Mouse (Mus musculus): ENCODE data around the gene Gm45234. TPM values are rescaled to one million over a fixed set of nuclear protein-coding genes. Genes with fewer than 3 reads are reported as not detected.
A peak's percentile ranks its signal among the peaks of the same experiment; 100 is the strongest.

Gene Gm45234
- polyA plus RNA-seq, 1 experiment from 2014 or later, result not detected

DNA sequence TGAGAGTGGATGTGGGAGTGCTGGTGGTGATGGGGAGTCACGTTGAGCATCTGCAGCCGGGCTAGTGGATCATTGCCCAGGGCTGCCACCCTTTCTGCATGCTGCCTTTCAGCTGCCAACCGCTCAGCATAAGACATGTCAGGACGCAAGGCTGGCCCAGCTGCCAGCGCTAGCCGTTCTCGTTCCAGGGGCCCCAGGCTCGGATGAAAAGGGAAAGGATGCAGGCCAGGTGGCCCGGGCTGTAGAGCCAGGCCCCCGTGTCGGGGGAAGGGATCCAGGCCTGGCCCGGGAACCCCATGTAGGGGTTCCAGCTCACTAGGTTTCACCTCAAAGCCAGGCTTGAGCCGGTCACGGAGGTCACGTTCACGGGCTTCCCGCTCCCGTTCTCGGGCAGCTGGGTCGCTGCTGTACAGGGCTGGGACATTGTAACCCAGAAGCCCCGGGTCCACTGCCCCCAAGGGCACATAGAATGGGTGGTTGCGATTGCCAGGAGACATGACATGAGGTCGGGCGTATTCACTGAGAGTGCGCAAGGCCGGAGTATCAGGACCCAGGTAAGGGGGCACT is 11.0 kb downstream of the Gm45234 start:
- 70% methylated on average over 26 of the region's 26 CpGs for WGBS
- Histone ChIP-seq H3K9me3 (ENCODE audit: control insufficient read depth, low read length) (no peaks in the 10 kb centered on the region), H3K36me3 (ENCODE audit: control insufficient read depth, insufficient read depth, low read length) (peaks cover 22% of the 10 kb centered on the region), H3K4me3 (ENCODE audit: low read depth, low read length) (peak overlapping the region; percentile 59; the same call in 1 of the 2 replicates), H3K27me3 (ENCODE audit: control insufficient read depth, insufficient read depth, low read length) (no peaks in the 10 kb centered on the region), H3K9ac (ENCODE audit: low read length) (peak overlapping the region; percentile 48), H3K4me1 (replicated peaks; ENCODE audit: control insufficient read depth, insufficient read depth) (peaks cover 2% of the 10 kb centered on the region; the same call in 1 of the 2 replicates), H3K4me2 (replicated peaks; ENCODE audit: low read depth) (peak overlapping the region; percentile 100), H3K27ac (replicated peaks) (peak overlapping the region; percentile 49)
- ATAC-seq (ENCODE audit: low FRiP score, low TSS enrichment), result peak; percentile 0; the same call in 1 of the 2 replicates
- DNase-seq (ENCODE audit: low spot score), result no peak
- no peak for TF ChIP-seq CTCF (IDR thresholded peaks at IDR 0.05; ENCODE audit: low read depth)
- no peak for TF ChIP-seq EP300 (optimal IDR thresholded peaks at IDR 0.05)

DNA sequence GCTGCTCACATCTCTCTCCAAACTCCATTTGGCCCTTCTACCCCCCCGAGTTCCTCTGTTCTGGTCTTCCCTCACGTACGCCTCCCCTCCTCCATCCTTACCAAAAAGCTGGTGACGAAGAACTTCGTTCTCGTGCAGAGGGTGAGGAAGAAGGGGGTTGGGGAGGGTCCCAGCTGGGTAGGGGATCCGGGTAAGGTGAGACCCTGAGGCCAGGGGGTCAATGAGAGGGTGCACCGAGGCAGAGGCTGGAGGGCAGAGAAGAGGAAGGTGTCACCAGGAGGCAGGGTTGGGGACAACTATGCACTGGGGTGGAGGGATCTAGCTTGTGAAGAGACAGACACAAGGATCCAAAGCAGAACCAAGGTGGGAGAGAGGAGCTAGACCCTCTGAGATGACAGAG is 12.2 kb downstream of the Gm45234 start:
- 91% methylated on average over 8 of the region's 8 CpGs for WGBS
- Histone ChIP-seq H3K4me2 (replicated peaks; ENCODE audit: low read depth) (no peak overlapping the region), H3K4me1 (replicated peaks; ENCODE audit: control insufficient read depth, insufficient read depth) (peaks cover 3% of the 10 kb centered on the region; the same call in 1 of the 2 replicates), H3K27me3 (ENCODE audit: control insufficient read depth, insufficient read depth, low read length) (no peaks in the 10 kb centered on the region), H3K9ac (ENCODE audit: low read length) (0 out of 2 replicates have a peak overlapping the region, but pooled peaks have one; percentile 23), H3K27ac (replicated peaks) (no peak overlapping the region), H3K9me3 (ENCODE audit: control insufficient read depth, low read length) (no peaks in the 10 kb centered on the region), H3K36me3 (ENCODE audit: control insufficient read depth, insufficient read depth, low read length) (peaks cover 15% of the 10 kb centered on the region), H3K4me3 (ENCODE audit: low read depth, low read length) (no peak overlapping the region)
- DNase-seq (ENCODE audit: low spot score), result no peak
- no peak for ATAC-seq (ENCODE audit: low FRiP score, low TSS enrichment)
- TF ChIP-seq CTCF (IDR thresholded peaks at IDR 0.05; ENCODE audit: low read depth) (no peak), EP300 (optimal IDR thresholded peaks at IDR 0.05) (no peak)

DNA sequence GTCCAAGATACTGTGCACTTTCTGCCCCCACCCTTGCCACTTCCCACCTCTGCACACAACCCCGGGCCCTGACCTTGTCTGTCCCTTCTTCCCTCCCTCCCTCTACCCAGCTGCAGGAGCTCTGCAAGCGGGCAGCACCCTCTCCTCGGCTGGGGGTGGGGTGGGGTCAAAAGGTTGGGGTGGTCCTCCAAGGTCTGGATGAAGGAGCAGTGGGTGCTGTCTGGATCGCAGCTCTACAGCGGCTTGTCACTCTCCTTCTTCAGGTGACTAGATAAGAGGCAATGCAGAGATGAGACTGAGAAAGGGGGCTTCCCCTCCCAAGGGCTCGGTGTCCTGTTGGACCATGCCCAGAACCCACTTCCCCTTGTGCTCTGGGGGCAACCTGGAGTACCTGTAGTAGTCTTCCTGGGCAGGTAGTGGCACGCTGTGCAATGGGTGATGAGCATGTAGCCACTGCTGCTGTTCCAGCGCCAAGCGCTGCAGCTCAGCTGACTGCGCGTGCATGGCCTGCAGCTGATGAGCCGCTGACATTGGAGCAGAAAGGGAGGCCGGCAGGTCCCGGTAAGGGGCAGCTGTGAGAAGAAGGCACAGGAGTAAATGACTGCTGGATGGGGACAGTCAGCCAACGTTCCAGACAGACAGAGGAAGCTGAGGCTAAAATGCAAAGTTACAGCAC is 12.8 kb downstream of the Gm45234 start:
- no peak for ATAC-seq (ENCODE audit: low FRiP score, low TSS enrichment)

DNA sequence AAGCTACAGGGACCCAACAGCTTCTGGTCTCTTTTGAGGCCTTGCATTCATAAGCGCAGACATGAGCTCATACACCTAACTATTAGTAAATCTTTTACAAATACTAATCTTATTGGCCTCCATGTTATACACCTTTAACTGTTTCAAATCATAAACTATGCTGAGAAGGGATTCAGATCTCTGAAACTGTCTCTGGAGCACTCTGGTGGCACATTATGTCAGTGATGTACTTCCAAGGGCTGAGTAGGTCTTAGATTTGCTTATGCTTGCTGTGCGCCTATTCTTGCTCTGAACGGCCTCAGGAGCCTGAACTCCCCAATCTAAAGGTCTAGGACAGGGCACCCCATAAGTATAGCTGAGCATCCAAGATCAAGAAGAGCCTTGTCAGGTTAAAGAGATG is 14.0 kb downstream of the Gm45234 start:
- peaks cover 3% of the 10 kb centered on the region; the same call in 1 of the 2 replicates for H3K4me1 ChIP-seq (replicated peaks; ENCODE audit: control insufficient read depth, insufficient read depth)
- H3K4me2 ChIP-seq (replicated peaks; ENCODE audit: low read depth), result peak overlapping the region; percentile 92
- DNase-seq (ENCODE audit: low spot score) (no peak), ATAC-seq (ENCODE audit: low FRiP score, low TSS enrichment) (no peak)
- peak overlapping the region; percentile 98 for H3K27ac ChIP-seq (replicated peaks)
- no peaks in the 10 kb centered on the region for H3K27me3 ChIP-seq (ENCODE audit: control insufficient read depth, insufficient read depth, low read length)
- H3K9me3 ChIP-seq (ENCODE audit: control insufficient read depth, low read length), result no peaks in the 10 kb centered on the region
- TF ChIP-seq EP300 (optimal IDR thresholded peaks at IDR 0.05) (no peak), CTCF (IDR thresholded peaks at IDR 0.05; ENCODE audit: low read depth) (no peak)
- H3K4me3 ChIP-seq (ENCODE audit: low read depth, low read length), result peak overlapping the region; percentile 54; the same call in 1 of the 2 replicates
- 68% methylated on average over 3 of the region's 3 CpGs for WGBS
- peak overlapping the region; percentile 78 for H3K9ac ChIP-seq (ENCODE audit: low read length)
- peaks cover 11% of the 10 kb centered on the region for H3K36me3 ChIP-seq (ENCODE audit: control insufficient read depth, insufficient read depth, low read length)

More for the DNA sequence above, 12.8 kb downstream of the Gm45234 start:
- no peak overlapping the region for H3K9ac ChIP-seq (ENCODE audit: low read length)
- no peak for DNase-seq (ENCODE audit: low spot score)
- no peak overlapping the region for H3K27ac ChIP-seq (replicated peaks)
- TF ChIP-seq CTCF (IDR thresholded peaks at IDR 0.05; ENCODE audit: low read depth) (no peak), EP300 (optimal IDR thresholded peaks at IDR 0.05) (no peak)
- peaks cover 3% of the 10 kb centered on the region; the same call in 1 of the 2 replicates for H3K4me1 ChIP-seq (replicated peaks; ENCODE audit: control insufficient read depth, insufficient read depth)
- no peaks in the 10 kb centered on the region for H3K27me3 ChIP-seq (ENCODE audit: control insufficient read depth, insufficient read depth, low read length)
- no peak overlapping the region for H3K4me3 ChIP-seq (ENCODE audit: low read depth, low read length)
- H3K36me3 ChIP-seq (ENCODE audit: control insufficient read depth, insufficient read depth, low read length), result peaks cover 15% of the 10 kb centered on the region
- WGBS, result 91% methylated on average over 15 of the region's 15 CpGs
- H3K9me3 ChIP-seq (ENCODE audit: control insufficient read depth, low read length), result no peaks in the 10 kb centered on the region
- no peak overlapping the region for H3K4me2 ChIP-seq (replicated peaks; ENCODE audit: low read depth)

DNA sequence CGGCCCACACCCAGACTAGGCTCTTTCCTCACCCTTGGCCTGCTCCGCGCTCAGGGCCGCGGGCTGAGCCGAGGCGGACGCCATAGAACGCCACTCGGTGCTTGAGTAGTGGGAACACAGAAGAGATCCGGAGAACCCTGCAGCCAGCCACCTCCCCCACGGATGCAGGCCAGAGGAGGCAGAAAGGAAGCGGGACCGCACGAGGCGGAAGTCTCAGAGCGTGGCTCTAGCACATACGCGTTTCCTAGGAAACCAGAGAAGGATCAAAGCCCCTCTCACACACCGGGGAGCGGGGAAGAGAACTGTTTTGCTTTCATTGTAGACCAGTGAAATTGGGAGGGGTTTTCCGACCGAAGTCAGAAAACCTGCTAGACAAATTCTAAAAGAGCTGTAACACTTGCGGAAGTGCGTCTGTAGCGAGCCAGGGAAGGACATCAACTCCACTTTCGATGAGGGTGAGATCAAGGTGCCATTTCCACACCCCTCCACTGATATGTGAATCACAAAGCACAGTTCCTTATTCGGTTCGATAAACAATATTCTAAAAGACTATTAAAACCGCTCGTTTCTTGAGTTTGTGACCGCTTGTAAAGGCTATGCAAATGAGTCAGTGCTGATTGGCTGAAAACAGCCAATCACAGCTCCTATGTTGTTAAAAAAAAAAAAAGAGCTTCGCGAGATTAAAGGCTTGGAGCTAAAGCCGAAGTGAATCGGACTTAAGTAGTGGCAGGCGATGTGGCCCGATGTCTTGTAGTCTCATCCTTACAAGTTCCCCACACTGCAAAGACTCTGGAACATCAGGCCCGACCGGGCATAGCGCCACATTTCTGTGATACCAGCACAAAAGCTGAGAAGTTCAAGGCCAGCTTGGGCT is 14.7 kb downstream of the Gm45234 start, which contains the start of gene Grcc10:
Gene Grcc10 (minus strand): TSS at position 487 of the 874 bp plus-strand sequence.
- ATAC-seq (ENCODE audit: low FRiP score, low TSS enrichment) (peak; percentile 71), DNase-seq (ENCODE audit: low spot score) (peak; percentile 88)
- Histone ChIP-seq H3K4me2 (replicated peaks; ENCODE audit: low read depth) (peak within 1 kb of the TSS; percentile 92), H3K4me1 (replicated peaks; ENCODE audit: control insufficient read depth, insufficient read depth) (peaks cover 3% of the 10 kb centered on the region; the same call in 1 of the 2 replicates), H3K27me3 (ENCODE audit: control insufficient read depth, insufficient read depth, low read length) (no peaks in the 10 kb centered on the region), H3K27ac (replicated peaks) (peak within 1 kb of the TSS; percentile 98), H3K36me3 (ENCODE audit: control insufficient read depth, insufficient read depth, low read length) (peaks cover 11% of the 10 kb centered on the region), H3K9me3 (ENCODE audit: control insufficient read depth, low read length) (no peaks in the 10 kb centered on the region), H3K9ac (ENCODE audit: low read length) (peak within 1 kb of the TSS; percentile 78), H3K4me3 (ENCODE audit: low read depth, low read length) (peak within 1 kb of the TSS; percentile 54)
- TF ChIP-seq EP300 (optimal IDR thresholded peaks at IDR 0.05), result peak; percentile 68
- no peak for TF ChIP-seq CTCF (IDR thresholded peaks at IDR 0.05; ENCODE audit: low read depth)
- under 1% methylated on average over 41 of the region's 41 CpGs for WGBS
